Mouse (Mus musculus) adrenal gland, adult 8-10 months (tissue): ENCODE results near the gene Cep55. TPM values are rescaled to one million over a fixed set of nuclear protein-coding genes. Genes with fewer than 3 reads are reported as not detected.

ENCODE experiments used
- DNase-seq: peaks from one replicate; pipeline ENCODE4 v3.0.0; 2022
- total RNA-seq, 4 experiments: library from RNA; stranded (reverse); gene quantifications; 2 replicates each; pipeline ENCODE4 v1.2.4; 2022

The Cep55 gene
- total RNA-seq, 4 experiments from 2014 or later = 0.44 to 1.5 (median 1.2) TPM

GRCm38 (mm10) chr19:38045198-38045597 is 9.6 kb upstream of the Cep55 start:
- DNase-seq = no peak

GRCm38 (mm10) chr19:38049686-38050085 is 5.1 kb upstream of the Cep55 start:
- no peak for DNase-seq

- no peak for DNase-seq
Measured at GRCm38 (mm10) chr19:38053227-38054041, 1.4 kb upstream of the Cep55 start.

GRCm38 (mm10) chr19:38054149-38054719 is 577 bp upstream of the Cep55 start:
- peak; percentile 77 for DNase-seq

- no peak for DNase-seq
Measured at GRCm38 (mm10) chr19:38055798-38056197, 987 bp downstream of the Cep55 start.

GRCm38 (mm10) chr19:38056276-38056675 is 1.5 kb downstream of the Cep55 start:
- DNase-seq = no peak

- DNase-seq = no peak
Measured at GRCm38 (mm10) chr19:38056931-38057330, 2.1 kb downstream of the Cep55 start.

GRCm38 (mm10) chr19:38063201-38063600 is 8.4 kb downstream of the Cep55 start:
- DNase-seq = no peak

GRCm38 (mm10) chr19:38064051-38064450 is 9.2 kb downstream of the Cep55 start:
- no peak for DNase-seq

GRCm38 (mm10) chr19:38073226-38073625 is 18.4 kb downstream of the Cep55 start:
- no peak for DNase-seq

- no peak for DNase-seq
Measured at GRCm38 (mm10) chr19:38075051-38075450, 20.2 kb downstream of the Cep55 start.

GRCm38 (mm10) chr19:38076251-38076650 is 21.4 kb downstream of the Cep55 start:
- DNase-seq = no peak

GRCm38 (mm10) chr19:38077851-38078540 is 23.2 kb downstream of the Cep55 start:
- no peak for DNase-seq

GRCm38 (mm10) chr19:38081361-38081760 is 26.6 kb downstream of the Cep55 start:
- no peak for DNase-seq

GRCm38 (mm10) chr19:38082931-38083525 is 28.2 kb downstream of the Cep55 start:
- no peak for DNase-seq

- no peak for DNase-seq
Measured at GRCm38 (mm10) chr19:38085841-38086240, 31.0 kb downstream of the Cep55 start.

GRCm38 (mm10) chr19:38086948-38087551 is 32.2 kb downstream of the Cep55 start:
- peak; percentile 41 for DNase-seq

- no peak for DNase-seq
Measured at GRCm38 (mm10) chr19:38089358-38089757, 34.5 kb downstream of the Cep55 start.

- DNase-seq = no peak
Measured at GRCm38 (mm10) chr19:38091512-38091985, 36.7 kb downstream of the Cep55 start.

GRCm38 (mm10) chr19:38096231-38096630 is 41.4 kb downstream of the Cep55 start:
- no peak for DNase-seq

GRCm38 (mm10) chr19:38096858-38097758 is 42.3 kb downstream of the Cep55 start, which contains the start of gene Ffar4:
Gene Ffar4, plus strand, starts transcription at chr19:38097071.
- peak; percentile 33 for DNase-seq
